Mouse (Mus musculus): Measurements from ENCODE around the gene Bysl.
"Not testable (repeated sequence)": the region's sequence is repeated elsewhere in the genome, so short reads cannot be mapped to it uniquely, and the experiment has no call there.

Bysl gene

DNA sequence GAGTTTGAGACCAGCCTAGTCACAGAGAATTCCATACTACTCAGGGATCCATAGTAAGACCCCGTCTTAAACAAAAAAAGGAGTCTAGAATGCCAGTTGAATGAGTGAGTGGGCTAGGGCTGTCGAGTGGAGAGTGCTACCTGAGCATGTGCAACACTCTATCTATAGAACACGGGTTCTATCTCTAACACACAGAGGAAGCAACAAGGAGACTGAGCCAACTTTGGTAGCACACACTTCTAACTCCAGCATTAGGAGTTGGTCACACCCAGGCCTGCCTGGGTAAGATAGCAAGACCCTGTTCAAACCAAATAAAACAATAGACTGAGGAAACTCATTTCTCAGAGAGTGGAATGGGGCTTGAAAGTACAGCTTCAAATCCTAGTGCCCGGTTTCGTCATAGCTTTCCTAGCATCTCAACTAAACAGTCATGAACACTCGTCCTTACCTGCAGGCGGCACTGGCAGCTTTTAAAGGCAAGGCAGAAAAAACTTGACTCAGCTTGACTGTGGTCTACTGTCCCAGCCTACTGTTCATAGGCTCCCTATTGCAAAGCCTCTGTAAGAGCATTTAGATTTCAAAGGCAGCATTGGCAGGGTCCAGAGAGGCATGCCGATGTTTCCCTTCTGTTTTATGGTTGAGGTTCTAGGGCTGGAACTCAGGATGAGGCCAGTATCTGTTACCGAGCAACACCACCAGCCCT, 6.5 kb upstream of the Bysl start:
- no peak for DNase-seq

GRCm38 (mm10) chr17:47616652-47617051, 5.4 kb upstream of the Bysl start:
- DNase-seq, result no peak

- DNase-seq, result no peak
These were observed 4.8 kb upstream of the Bysl start for GRCm38 (mm10) chr17:47616119-47616518.

- DNase-seq, result no peak
These were observed 2.7 kb upstream of the Bysl start for GRCm38 (mm10) chr17:47614018-47614417.

DNA sequence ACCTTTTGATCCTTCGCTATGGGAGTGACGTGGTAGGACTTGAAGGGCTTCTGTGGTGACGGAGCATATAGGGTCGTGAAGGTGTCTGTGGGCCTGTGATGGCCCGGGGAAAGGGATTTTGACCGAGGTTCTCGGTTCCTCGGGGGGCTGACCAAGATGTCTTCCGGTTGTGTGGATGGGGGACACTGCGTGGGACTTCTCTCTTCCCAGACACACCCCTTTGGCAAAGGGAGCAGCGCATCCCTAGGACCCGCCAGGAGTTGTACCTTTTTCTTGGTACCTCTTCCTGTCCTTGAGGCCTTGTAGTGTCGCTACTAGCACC, 330 bp upstream of the Bysl start:
- no peak for DNase-seq

- DNase-seq, result no peak
These were observed 2.1 kb downstream of the Bysl start for GRCm38 (mm10) chr17:47609182-47609581.

GRCm38 (mm10) chr17:47606220-47606619, 5.1 kb downstream of the Bysl start:
- no peak for DNase-seq

GRCm38 (mm10) chr17:47602289-47602688, 9.0 kb downstream of the Bysl start:
- no peak for DNase-seq

GRCm38 (mm10) chr17:47601389-47601755, 9.9 kb downstream of the Bysl start:
- DNase-seq, result no peak

- DNase-seq, result no peak
These were observed 10.5 kb downstream of the Bysl start for GRCm38 (mm10) chr17:47600601-47601388.

DNA sequence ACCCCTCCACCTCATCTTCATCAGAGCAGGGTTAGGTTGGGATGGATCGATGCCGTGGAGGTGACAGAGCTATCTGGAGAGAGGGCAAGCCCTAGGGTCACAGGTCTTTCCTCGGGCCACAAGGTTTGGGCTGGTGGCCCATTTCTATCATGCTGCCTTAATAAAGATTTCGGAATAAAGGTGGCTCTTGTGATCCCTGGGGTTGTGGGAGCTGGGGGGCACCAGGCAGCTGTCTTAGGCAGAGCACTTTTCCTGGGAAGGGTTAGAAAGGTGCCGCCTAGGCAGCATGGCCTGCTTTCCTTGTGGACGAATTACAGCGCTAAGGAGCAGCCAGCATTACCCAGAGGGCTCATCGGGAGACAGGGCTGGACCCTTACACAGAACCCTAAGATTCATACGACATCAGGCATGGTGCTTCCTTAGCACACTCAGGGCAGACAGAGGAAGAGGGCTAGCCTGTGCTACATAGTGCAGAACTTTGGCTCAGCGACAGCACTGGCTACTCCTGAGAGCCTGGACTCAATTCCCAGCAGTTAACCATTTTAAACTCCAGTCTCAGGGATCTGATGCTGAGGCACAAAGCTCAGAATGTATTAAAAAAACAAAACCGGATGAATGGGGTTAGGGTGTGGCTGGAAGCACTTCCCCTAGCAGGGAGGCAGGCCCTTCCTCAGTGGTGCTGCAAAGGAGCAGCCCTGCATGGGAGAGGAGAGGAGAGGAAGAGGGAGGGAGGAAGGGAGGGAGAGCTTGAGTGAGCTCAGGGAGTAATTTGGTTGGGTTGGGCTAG, 11.6 kb downstream of the Bysl start:
- DNase-seq, result no peak

- not testable (repeated sequence) for DNase-seq
These were observed 12.6 kb downstream of the Bysl start for GRCm38 (mm10) chr17:47598580-47599304.

- no peak for DNase-seq
These were observed 13.3 kb downstream of the Bysl start for GRCm38 (mm10) chr17:47597838-47598579.

DNA sequence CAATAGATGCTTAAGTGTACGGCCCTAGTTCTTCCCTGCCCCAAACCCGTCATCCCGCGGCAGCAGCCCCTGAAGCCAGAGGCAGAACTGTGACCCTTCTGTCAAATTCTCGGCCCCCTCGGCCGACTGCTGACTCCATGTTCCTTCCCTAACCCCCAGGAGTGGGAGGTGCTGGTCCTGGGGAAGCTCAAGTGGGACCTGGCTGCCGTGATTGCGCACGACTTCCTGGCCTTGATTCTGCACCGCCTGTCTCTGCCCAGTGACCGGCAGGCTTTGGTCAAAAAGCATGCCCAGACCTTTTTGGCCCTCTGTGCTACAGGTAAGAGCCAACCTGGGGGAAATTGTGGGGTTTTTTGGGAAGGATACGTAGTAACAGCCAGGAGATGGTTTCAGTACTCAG, 14.0 kb downstream of the Bysl start:
- no peak for DNase-seq

DNA sequence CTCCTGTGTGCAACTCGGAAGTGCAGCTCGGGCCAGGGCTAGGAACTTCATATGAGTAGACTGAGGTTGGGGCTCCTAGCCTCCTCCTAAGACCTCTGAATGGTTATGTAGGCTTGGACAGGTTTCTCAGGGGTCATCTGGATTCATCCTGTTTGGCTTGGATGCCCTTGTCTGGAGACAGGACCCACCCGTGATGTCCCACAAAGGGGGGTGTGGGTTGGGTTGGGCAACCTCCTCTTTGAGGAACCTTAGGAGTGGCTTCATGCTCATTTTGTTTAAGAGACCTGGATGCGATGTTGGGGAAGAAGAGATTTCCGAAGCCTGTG, 14.5 kb downstream of the Bysl start:
- DNase-seq, result no peak

DNA sequence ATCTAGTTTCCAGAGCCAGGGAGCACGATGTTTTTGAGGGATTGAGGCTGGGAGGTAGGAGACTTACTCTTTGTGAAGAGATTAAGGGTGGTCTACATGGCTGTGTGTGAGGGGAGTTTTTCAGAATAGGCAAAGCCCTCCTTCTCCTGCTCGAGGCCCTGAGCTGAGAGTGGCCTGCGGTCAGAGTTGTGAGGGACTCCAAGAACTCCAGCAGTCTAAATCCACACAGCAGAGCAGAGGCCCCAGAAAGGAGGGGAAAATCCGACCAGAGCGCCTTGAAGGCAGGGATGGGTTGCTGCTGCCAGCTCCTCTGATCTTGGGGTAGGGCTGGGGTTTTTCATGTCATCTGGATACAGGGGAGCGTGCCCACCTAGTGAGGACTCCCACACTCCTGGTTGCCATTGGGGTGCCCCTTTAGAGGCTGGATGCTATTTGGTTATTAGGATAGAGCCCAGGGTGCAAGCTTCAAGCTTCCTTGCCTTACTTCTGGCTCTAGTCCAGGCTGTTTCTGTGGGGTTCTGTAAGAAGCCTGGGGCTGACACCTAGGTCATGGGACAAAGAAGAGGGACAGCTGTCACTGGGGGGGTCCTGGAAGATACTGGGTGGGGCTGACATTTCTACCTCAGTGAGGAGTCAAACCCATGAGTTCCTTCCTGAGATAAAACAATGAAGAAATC, 15.0 kb downstream of the Bysl start:
- no peak for DNase-seq

GRCm38 (mm10) chr17:47595248-47596161, 15.8 kb downstream of the Bysl start:
- no peak for DNase-seq

DNA sequence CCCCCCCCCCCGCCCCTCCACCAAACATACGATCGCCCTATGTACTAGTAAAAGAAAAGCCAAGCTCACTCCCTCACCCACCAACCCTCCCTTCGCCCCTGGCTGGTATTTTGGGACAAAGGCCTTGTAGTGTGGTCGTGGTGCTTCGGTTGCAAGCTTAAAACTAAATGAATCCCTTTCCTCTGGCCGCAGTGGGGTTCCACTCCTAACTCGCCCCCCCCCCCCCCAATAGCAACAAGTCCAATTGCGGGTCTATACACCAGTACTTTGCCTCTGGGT, 16.4 kb downstream of the Bysl start:
- DNase-seq, result no peak

- DNase-seq, result peak; percentile 42 to 54
These were observed 16.9 kb downstream of the Bysl start for GRCm38 (mm10) chr17:47594183-47594968.

- no peak for DNase-seq
These were observed 17.5 kb downstream of the Bysl start for GRCm38 (mm10) chr17:47593854-47594182.
